Mouse (Mus musculus): ENCODE measurements around the gene Gm38431.

GRCm38 (mm10) chr9:21133064-21133707 is 41.4 kb upstream of the Gm38431 start:
- TF ChIP-seq CTCF (IDR thresholded peaks at IDR 0.05; ENCODE audit: borderline replicate concordance, control insufficient read depth, extremely low read depth, insufficient read depth, low read length, poor library complexity) (no peak), POLR2A (IDR thresholded peaks at IDR 0.05; ENCODE audit: control insufficient read depth, extremely low read depth, insufficient read depth, low read length, poor library complexity) (no peak)

All from thymus, adult 2 months (tissue).